Mouse (Mus musculus) small intestine, adult 2 months (tissue): ENCODE results near the gene Wdr19.

Experiments used
- CTCF ChIP-seq: fragments of 200-500 bp; IDR thresholded peaks from 2 replicates; pipeline ENCODE4 v1.5.1; 2012; ENCODE audit warnings: low read depth, mild to moderate bottlenecking, control low read depth, inconsistent platforms, low read length, moderate library complexity, mixed read lengths; ENCODE audit not compliant: insufficient replicate concordance, insufficient read length; ENCODE audit errors: extremely low read depth
- POLR2A ChIP-seq: fragments of 200-500 bp; IDR thresholded peaks from 2 replicates; pipeline ENCODE4 v1.6.1; 2012; ENCODE audit warnings: low read depth, mild to moderate bottlenecking, control low read depth, inconsistent platforms, low read length, moderate library complexity

DNA sequence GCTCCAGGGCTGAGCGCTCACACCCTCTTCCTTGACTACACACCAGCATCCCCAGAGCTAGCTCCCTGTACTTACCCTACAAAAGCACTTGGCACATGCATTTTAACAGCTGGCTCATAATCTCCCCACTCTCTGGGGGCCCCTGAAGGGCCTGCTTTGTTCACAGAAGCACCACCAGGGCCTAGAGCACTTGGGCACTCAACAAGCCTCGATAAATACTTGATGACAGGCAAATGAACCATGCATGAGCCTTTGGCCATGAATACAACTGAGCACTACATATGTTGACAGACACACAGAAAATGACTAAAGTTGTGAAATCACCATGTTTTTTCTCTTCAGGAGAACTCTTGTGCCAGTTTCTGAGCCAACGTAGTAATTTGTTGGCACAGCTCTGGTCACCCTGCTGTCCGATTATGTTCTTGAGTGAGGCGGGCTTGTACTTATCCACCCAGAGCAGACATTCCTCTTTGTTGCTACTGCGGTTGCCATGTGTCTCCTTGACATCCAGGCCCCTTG, 79.7 kb downstream of the Wdr19 start:
- TF ChIP-seq POLR2A (no peak), CTCF (no peak)
